Mouse (Mus musculus): ENCODE measurements around the gene Ptchd4.

GRCm38 (mm10) chr17:42395299-42395698, 79.6 kb downstream of the Ptchd4 start:
- no peak for TF ChIP-seq POLR2A (IDR thresholded peaks at IDR 0.05; ENCODE audit: control insufficient read depth, extremely low read depth, insufficient read depth, low read length, poor library complexity)
- no peak for TF ChIP-seq CTCF (IDR thresholded peaks at IDR 0.05; ENCODE audit: borderline replicate concordance, control insufficient read depth, extremely low read depth, insufficient read depth, low read length, poor library complexity)
